Comparison of ENCODE assay signal across 11 mouse cellular contexts in genomic region chr4:56375745-56376144, GRCm38 (mm10).
DNase-seq lines count a peak whose midpoint lies in the region; ATAC-seq and TF ChIP-seq lines count a peak whose summit lies in the region.
"Had no signal": no experiment of that assay in that cellular context is flagged by ENCODE, and none has a peak within 500 bp of the region (broad histone marks: within the 10 kb centered on the region; RNA-seq: fewer than 3 reads in every experiment).

No protein-coding gene starts in this region.

- no peak overlapping the region for H3K4me2 ChIP-seq in heart, postnatal 0 days (ENCODE audit: low read depth, low read length)
- no peak overlapping the region for H3K4me2 ChIP-seq in neural tube, embryonic 13.5 days
- H3K4me2 ChIP-seq: liver, embryonic 13.5 days had no signal

- H3K27ac ChIP-seq in heart, postnatal 0 days (ENCODE audit: low read depth): no peak overlapping the region
- no peak overlapping the region for H3K27ac ChIP-seq in neural tube, embryonic 13.5 days (replicated peaks)
- H3K27ac ChIP-seq: liver, embryonic 13.5 days had no signal

- H3K9ac ChIP-seq in heart, postnatal 0 days (replicated peaks; ENCODE audit: low read depth, low read length): no peak overlapping the region
- H3K9ac ChIP-seq in neural tube, embryonic 13.5 days: no peak overlapping the region
- H3K9ac ChIP-seq: liver, embryonic 13.5 days had no signal

- peak; percentile 4 for DNase-seq in embryo, embryonic 10 days (ENCODE audit: low spot score)
- DNase-seq in embryo, embryonic 9.5 days (ENCODE audit: extremely low spot score): no peak
- DNase-seq in heart, postnatal 0 days (ENCODE audit: low spot score): peak; percentile 14
- no peak for DNase-seq in heart, postnatal 36 days
- DNase-seq in neural tube, embryonic 10.5 days (ENCODE audit: extremely low spot score, low spot score): no peak
- DNase-seq in thymus, postnatal 36 days: no peak
- no peak for DNase-seq in liver
- DNase-seq: cerebellum, adult 9-10 months; liver, embryonic 13.5 days; right cerebral cortex, postnatal 25 days had no signal

- 0 out of 2 replicates have a peak, but pooled peaks cover 10% of the 10 kb centered on the region for H3K4me1 ChIP-seq in heart, postnatal 0 days (ENCODE audit: control insufficient read depth, insufficient read depth)
- no peaks in the 10 kb centered on the region; the same call in 1 of the 2 replicates for H3K4me1 ChIP-seq in neural tube, embryonic 13.5 days (replicated peaks)
- H3K4me1 ChIP-seq: liver, embryonic 13.5 days had no signal

- no peak overlapping the region for H3K4me3 ChIP-seq in heart, postnatal 0 days (ENCODE audit: low read depth, low read length)
- H3K4me3 ChIP-seq in neural tube, embryonic 13.5 days: no peak overlapping the region
- H3K4me3 ChIP-seq: liver, embryonic 13.5 days had no signal

- WGBS in heart, postnatal 0 days: 22% methylated on average over 5 of the region's 5 CpGs
- WGBS in neural tube, embryonic 13.5 days: 33% methylated on average over 5 of the region's 5 CpGs

- no peak for TF ChIP-seq EP300 in heart, postnatal 0 days (IDR thresholded peaks at IDR 0.05; ENCODE audit: low read depth)

- H3K36me3 ChIP-seq in heart, postnatal 0 days (replicated peaks; ENCODE audit: control insufficient read depth, insufficient read depth, low read length): no peaks in the 10 kb centered on the region
- H3K36me3 ChIP-seq in neural tube, embryonic 13.5 days: no peaks in the 10 kb centered on the region
- H3K36me3 ChIP-seq: liver, embryonic 13.5 days had no signal

- H3K9me3 ChIP-seq in heart, postnatal 0 days (replicated peaks; ENCODE audit: control insufficient read depth, low read length): no peaks in the 10 kb centered on the region
- H3K9me3 ChIP-seq in neural tube, embryonic 13.5 days: no peaks in the 10 kb centered on the region
- H3K9me3 ChIP-seq: liver, embryonic 13.5 days had no signal

- no peak for TF ChIP-seq CTCF in heart, postnatal 0 days (IDR thresholded peaks at IDR 0.05; ENCODE audit: low read depth)

- intact Hi-C loops in heart, postnatal 36 days (cut with DNase I): no loop called here

- peak; percentile 33; the same call in 1 of the 2 replicates for ATAC-seq in heart, postnatal 0 days (ENCODE audit: insufficient read depth, low read depth)
- peak; percentile 43; the same call in 1 of the 2 replicates for ATAC-seq in neural tube, embryonic 13.5 days (ENCODE audit: low read depth)

- H3K27me3 ChIP-seq in heart, postnatal 0 days (ENCODE audit: control insufficient read depth, insufficient read depth, low read length): no peaks in the 10 kb centered on the region
- H3K27me3 ChIP-seq in neural tube, embryonic 13.5 days: no peaks in the 10 kb centered on the region
- H3K27me3 ChIP-seq: liver, embryonic 13.5 days had no signal

Comparison
In these comparisons a context has a peak if more than half of its experiments do, and no peak if none do; other contexts are left out.
1. DNase-seq: peak in embryo, embryonic 10 days (single experiment) and heart, postnatal 0 days (single experiment); none in embryo, embryonic 9.5 days (single experiment), heart, postnatal 36 days (0 of 2), neural tube, embryonic 10.5 days (single experiment), thymus, postnatal 36 days (0 of 2) and liver (single experiment).